Mouse (Mus musculus) midbrain, embryonic 14.5 days (tissue): ENCODE results near the gene Fam19a5. TPM values are rescaled to one million over a fixed set of nuclear protein-coding genes. Genes with fewer than 3 reads are reported as not detected.

Experiments used
- ATAC-seq: fragments of 200-750 bp; cut with Nextera tagmentation; 2 replicates; pipeline ENCODE4 v1.8.0; 2017; ENCODE audit warnings: moderate number of reproducible peaks, moderate library complexity; ENCODE audit not compliant: low FRiP score, low TSS enrichment
- DNase-seq: peaks from one replicate; pipeline ENCODE4 v3.0.0-alpha.2; 2015
- H3K27ac ChIP-seq: fragments of 300-500 bp; sonication (generic); replicated peaks from 2 replicates; pipeline ENCODE4 v1.5.1; 2014; ENCODE audit warnings: mild to moderate bottlenecking, low read depth, low read length, moderate library complexity
- H3K27me3 ChIP-seq: fragments of 300-500 bp; sonication (generic); 2 replicates; pipeline ENCODE4 v1.6.1; 2014; ENCODE audit warnings: low read length, control low read depth, mixed read lengths; ENCODE audit not compliant: control insufficient read depth, insufficient read depth
- H3K36me3 ChIP-seq: fragments of 300-500 bp; sonication (generic); 2 replicates; pipeline ENCODE4 v1.6.1; 2014; ENCODE audit warnings: low read length, control low read depth; ENCODE audit not compliant: control insufficient read depth, insufficient read depth
- H3K4me1 ChIP-seq: fragments of 300-500 bp; sonication (generic); 2 replicates; pipeline ENCODE4 v1.6.1; 2014; ENCODE audit warnings: mild to moderate bottlenecking, antibody characterized with exemption, low read length, control low read depth; ENCODE audit not compliant: control insufficient read depth, insufficient read depth
- H3K4me2 ChIP-seq: fragments of 300-500 bp; sonication (generic); 2 replicates; pipeline ENCODE4 v1.6.1; 2014; ENCODE audit warnings: mild to moderate bottlenecking, low read length, moderate library complexity
- H3K4me3 ChIP-seq: fragments of 300-500 bp; sonication (generic); replicated peaks from 2 replicates; pipeline ENCODE4 v1.5.1; 2014; ENCODE audit warnings: low read depth, low read length
- H3K9ac ChIP-seq: fragments of 300-500 bp; sonication (generic); replicated peaks from 2 replicates; pipeline ENCODE4 v1.6.1; 2014; ENCODE audit warnings: mild to moderate bottlenecking, low read length, moderate library complexity
- H3K9me3 ChIP-seq: fragments of 300-500 bp; sonication (generic); 2 replicates; pipeline ENCODE4 v1.6.1; 2016; ENCODE audit warnings: low read length, control low read depth, mixed read lengths; ENCODE audit not compliant: control insufficient read depth
- WGBS: fragments of 180-500 bp; shearing (Covaris S2); extraction: QIAGEN DNeasy Blood & Tissue Kit; methylation state at CpG from one replicate; pipeline ENCODE4 v1.1.7; 2014; 5-methylcytosine and 5-hydroxymethylcytosine counted together
- polyA plus RNA-seq: library from polyadenylated mRNA; unstranded; fragments of >200 nt; fragmentation: Nextera tagmentation; extraction: Ambion mirVana; gene quantifications from 2 replicates; pipeline ENCODE4 v1.2.1, GENCODE M21; 2014

Fam19a5 gene
- 24.4 and 29.7 TPM in 2 replicates for polyA plus RNA-seq

DNA sequence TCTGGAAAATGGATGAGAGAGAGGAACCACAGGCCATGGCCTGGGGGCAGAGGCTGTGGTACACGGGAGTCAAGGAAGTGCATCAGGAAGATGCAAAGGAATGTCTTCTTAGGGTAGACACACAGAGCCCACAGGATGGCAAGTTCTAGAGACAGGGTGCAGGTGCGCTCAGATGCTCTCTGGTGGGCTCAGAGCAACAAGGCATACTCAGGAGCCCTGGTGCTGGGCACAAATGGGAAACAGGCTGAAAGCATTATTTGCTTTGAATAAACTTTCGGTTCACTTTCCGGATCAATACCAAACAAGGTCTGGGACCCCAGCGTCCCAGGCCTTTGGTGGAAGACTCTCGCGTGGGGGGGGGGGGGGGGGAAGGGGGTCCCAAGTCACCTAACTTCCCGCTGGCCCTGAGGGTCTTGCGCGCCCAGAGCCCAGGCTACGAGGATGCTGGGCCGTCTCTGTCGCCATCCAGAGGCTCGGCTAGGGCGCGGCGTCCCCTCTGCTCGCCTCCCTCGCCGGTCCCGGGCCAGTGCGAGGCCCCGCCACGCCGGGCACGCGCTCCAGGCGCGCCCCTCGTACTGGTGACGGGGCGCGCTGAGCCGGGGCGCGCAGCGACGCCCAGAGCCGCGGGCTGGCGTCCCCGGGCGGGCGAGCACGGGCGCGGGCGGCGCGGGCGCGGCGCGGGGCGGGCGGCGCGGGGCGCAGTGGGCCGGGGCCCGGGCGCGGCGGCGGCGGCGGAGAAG, at the start of gene Fam19a5:
Fam19a5 (plus strand) TSS at position 701 of the 740 bp plus-strand sequence.
- Histone ChIP-seq H3K4me2 (peak within 1 kb of the TSS; percentile 78), H3K9me3 (no peaks in the 10 kb centered on the region), H3K9ac (peak within 1 kb of the TSS; percentile 94), H3K4me3 (peak within 1 kb of the TSS; percentile 80), H3K27me3 (0 out of 2 replicates have a peak, but pooled peaks cover 3% of the 10 kb centered on the region), H3K27ac (peak within 1 kb of the TSS; percentile 79), H3K4me1 (peaks cover 31% of the 10 kb centered on the region), H3K36me3 (no peaks in the 10 kb centered on the region)
- ATAC-seq (peak; percentile 76), DNase-seq (peak; percentile 94)
- 1% methylated on average over 59 of the region's 67 CpGs for WGBS

DNA sequence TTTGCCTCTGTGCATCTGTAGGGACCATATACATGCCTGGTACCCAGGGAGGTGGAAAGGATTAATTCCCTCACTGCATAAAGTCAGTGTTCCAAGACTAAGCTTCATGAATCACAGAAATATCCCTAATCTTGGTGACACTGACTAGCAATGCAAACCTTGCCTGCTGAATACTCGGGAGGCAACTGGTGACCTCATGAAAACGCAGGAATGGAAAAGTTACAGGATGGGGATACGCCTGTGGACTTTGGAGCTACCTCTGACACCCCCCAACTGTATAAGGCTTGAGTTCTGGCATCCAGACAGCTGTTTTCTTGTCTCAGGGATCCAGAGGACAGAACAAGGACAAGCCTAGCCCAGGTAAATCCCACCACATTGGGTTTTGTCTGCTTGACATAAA, 42.4 kb upstream of the Fam19a5 start:
- no peak overlapping the region for H3K27ac ChIP-seq
- H3K27me3 ChIP-seq = no peaks in the 10 kb centered on the region
- H3K4me2 ChIP-seq = no peak overlapping the region
- 68% methylated on average over 3 of the region's 3 CpGs for WGBS
- DNase-seq (no peak), ATAC-seq (no peak)
- no peak overlapping the region for H3K4me3 ChIP-seq
- H3K9ac ChIP-seq = no peak overlapping the region
- H3K36me3 ChIP-seq = no peaks in the 10 kb centered on the region
- H3K4me1 ChIP-seq = no peaks in the 10 kb centered on the region
- H3K9me3 ChIP-seq = no peaks in the 10 kb centered on the region

- ATAC-seq = no peak
- 74% methylated on average over 3 of the region's 3 CpGs for WGBS
Measured at GRCm38 (mm10) chr15:87507349-87507748, 36.8 kb upstream of the Fam19a5 start.

DNA sequence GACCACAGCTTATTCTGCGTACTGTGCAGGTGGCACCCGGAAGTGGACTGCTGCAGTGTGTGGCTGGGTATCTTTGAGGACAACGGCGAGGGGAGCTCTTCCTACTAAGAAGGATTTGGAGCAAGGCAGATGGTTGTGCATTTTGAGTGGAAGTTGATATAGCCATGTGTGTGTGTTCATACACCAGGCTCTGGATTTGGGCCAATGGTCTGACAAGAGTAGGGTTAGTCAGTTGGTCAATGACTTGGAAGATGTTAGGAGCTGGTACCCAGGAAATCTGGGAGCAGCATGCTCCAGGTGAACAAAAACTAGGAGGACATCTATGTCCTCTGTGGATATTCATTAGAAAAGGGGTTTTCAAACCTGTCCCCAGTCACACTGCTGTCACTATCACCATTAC, 33.2 kb upstream of the Fam19a5 start:
- no peaks in the 10 kb centered on the region for H3K4me1 ChIP-seq
- no peak for DNase-seq
- 91% methylated on average over 4 of the region's 4 CpGs for WGBS
- H3K27me3 ChIP-seq = no peaks in the 10 kb centered on the region
- no peak for ATAC-seq
- H3K9me3 ChIP-seq = no peaks in the 10 kb centered on the region
- no peak overlapping the region for H3K4me2 ChIP-seq
- no peak overlapping the region for H3K4me3 ChIP-seq
- H3K36me3 ChIP-seq = no peaks in the 10 kb centered on the region
- H3K9ac ChIP-seq = no peak overlapping the region
- H3K27ac ChIP-seq = no peak overlapping the region

More at GRCm38 (mm10) chr15:87507349-87507748, 36.8 kb upstream of the Fam19a5 start:
- DNase-seq = no peak
- Histone ChIP-seq H3K4me3 (no peak overlapping the region), H3K4me2 (no peak overlapping the region), H3K9ac (no peak overlapping the region), H3K9me3 (no peaks in the 10 kb centered on the region), H3K27me3 (no peaks in the 10 kb centered on the region), H3K36me3 (no peaks in the 10 kb centered on the region), H3K27ac (no peak overlapping the region), H3K4me1 (no peaks in the 10 kb centered on the region)

DNA sequence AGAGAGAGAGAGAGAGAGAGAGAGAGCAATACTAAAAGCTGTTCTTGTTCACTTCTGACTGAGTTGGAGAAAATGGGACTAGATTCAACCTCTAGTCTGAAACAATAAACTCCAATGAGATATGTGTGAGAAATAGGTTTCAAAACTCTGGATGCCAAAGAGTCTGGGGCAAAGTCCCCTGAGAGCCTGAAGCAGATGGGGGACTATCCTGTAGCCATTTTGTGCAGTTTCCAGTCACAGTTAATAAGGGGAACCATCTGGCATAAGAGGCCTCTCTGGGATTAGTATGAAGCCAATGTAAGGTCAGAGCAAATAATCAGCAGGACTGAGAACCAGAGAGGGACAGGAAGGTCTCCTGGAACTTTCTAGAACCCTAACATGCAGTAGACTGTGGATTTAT, 25.9 kb upstream of the Fam19a5 start:
- no peaks in the 10 kb centered on the region for H3K4me1 ChIP-seq
- no peak for ATAC-seq
- H3K9ac ChIP-seq = no peak overlapping the region
- no peak overlapping the region for H3K4me2 ChIP-seq
- no peak overlapping the region for H3K4me3 ChIP-seq
- H3K27me3 ChIP-seq = no peaks in the 10 kb centered on the region
- no peaks in the 10 kb centered on the region for H3K36me3 ChIP-seq
- no peak for DNase-seq
- no peak overlapping the region for H3K27ac ChIP-seq
- no peaks in the 10 kb centered on the region for H3K9me3 ChIP-seq

GRCm38 (mm10) chr15:87529271-87529670, 14.8 kb upstream of the Fam19a5 start:
- Histone ChIP-seq H3K27me3 (no peaks in the 10 kb centered on the region), H3K9ac (no peak overlapping the region), H3K4me1 (no peaks in the 10 kb centered on the region), H3K36me3 (no peaks in the 10 kb centered on the region), H3K27ac (no peak overlapping the region), H3K9me3 (peaks cover under 1% of the 10 kb centered on the region; the same call in 1 of the 2 replicates), H3K4me3 (no peak overlapping the region), H3K4me2 (no peak overlapping the region)
- DNase-seq (no peak), ATAC-seq (no peak)
- 86% methylated on average over 4 of the region's 4 CpGs for whole genome bisulfite sequencing

- Histone ChIP-seq H3K9me3 (no peaks in the 10 kb centered on the region), H3K27ac (no peak overlapping the region), H3K27me3 (0 out of 2 replicates have a peak, but pooled peaks cover 3% of the 10 kb centered on the region), H3K4me1 (peaks cover 13% of the 10 kb centered on the region; the same call in 1 of the 2 replicates), H3K36me3 (no peaks in the 10 kb centered on the region), H3K9ac (no peak overlapping the region), H3K4me3 (no peak overlapping the region), H3K4me2 (no peak overlapping the region)
- WGBS = 42% methylated on average over 1 of the region's 1 CpGs
- ATAC-seq (no peak), DNase-seq (peak; percentile 35)
Measured at GRCm38 (mm10) chr15:87541656-87542055, 2.4 kb upstream of the Fam19a5 start.

- Histone ChIP-seq H3K36me3 (no peaks in the 10 kb centered on the region), H3K4me2 (peak overlapping the region; percentile 78), H3K4me1 (peaks cover 39% of the 10 kb centered on the region), H3K9ac (peak overlapping the region; percentile 94), H3K27me3 (0 out of 2 replicates have a peak, but pooled peaks cover 3% of the 10 kb centered on the region), H3K4me3 (peak overlapping the region; percentile 80), H3K27ac (peak overlapping the region; percentile 79), H3K9me3 (no peaks in the 10 kb centered on the region)
- under 1% methylated on average over 80 of the region's 84 CpGs for WGBS
- peak; percentile 80 for DNase-seq
- peak; percentile 65 for ATAC-seq
Measured at GRCm38 (mm10) chr15:87544401-87545129, 466 bp downstream of the Fam19a5 start.
